Mouse (Mus musculus) midbrain, embryonic 16.5 days (tissue): ENCODE measurements around the gene Dhrs4. TPM values are rescaled to one million over a fixed set of nuclear protein-coding genes. Genes with fewer than 3 reads are reported as not detected.

Experiments used
- ATAC-seq: fragments of 200-750 bp; cut with Nextera tagmentation; 2 replicates; pipeline ENCODE4 v1.8.0; 2017; ENCODE audit warnings: moderate TSS enrichment
- H3K27ac ChIP-seq: fragments of 300-500 bp; sonication (generic); 2 replicates; pipeline ENCODE4 v1.5.1; 2014; ENCODE audit warnings: mild to moderate bottlenecking, low read length, mixed read lengths
- H3K27me3 ChIP-seq: fragments of 300-500 bp; sonication (generic); 2 replicates; pipeline ENCODE4 v1.6.1; 2014; ENCODE audit warnings: low read depth, low read length, mixed read lengths; ENCODE audit not compliant: control insufficient read depth, insufficient read depth
- H3K36me3 ChIP-seq: fragments of 300-500 bp; sonication (generic); 2 replicates; pipeline ENCODE4 v1.6.1; 2014; ENCODE audit warnings: mild to moderate bottlenecking, low read length, moderate library complexity, mixed read lengths; ENCODE audit not compliant: control insufficient read depth, insufficient read depth
- H3K4me1 ChIP-seq: fragments of 300-500 bp; sonication (generic); 2 replicates; pipeline ENCODE4 v1.6.1; 2014; ENCODE audit warnings: mild to moderate bottlenecking, low read length, mixed read lengths; ENCODE audit not compliant: control insufficient read depth, insufficient read depth
- H3K4me2 ChIP-seq: fragments of 300-500 bp; sonication (generic); 2 replicates; pipeline ENCODE4 v1.6.1; 2014; ENCODE audit warnings: mild to moderate bottlenecking, low read length, mixed read lengths
- H3K4me3 ChIP-seq: fragments of 300-500 bp; sonication (generic); 2 replicates; pipeline ENCODE4 v1.5.1; 2014; ENCODE audit warnings: low read depth, mild to moderate bottlenecking, low read length, moderate library complexity, mixed read lengths
- H3K9ac ChIP-seq: fragments of 300-500 bp; sonication (generic); 2 replicates; pipeline ENCODE4 v1.6.1; 2014; ENCODE audit warnings: low read depth, low read length, mixed read lengths
- H3K9me3 ChIP-seq: fragments of 300-500 bp; sonication (generic); replicated peaks from 2 replicates; pipeline ENCODE4 v1.6.1; 2014; ENCODE audit warnings: mild to moderate bottlenecking, low read length, mixed read lengths; ENCODE audit not compliant: control insufficient read depth, poor library complexity, severe bottlenecking
- WGBS: fragments of 180-500 bp; shearing (Covaris S2); extraction: QIAGEN DNeasy Blood & Tissue Kit; methylation state at CpG from one replicate; pipeline ENCODE4 v1.1.7; 2014; 5-methylcytosine and 5-hydroxymethylcytosine counted together
- polyA plus RNA-seq: library from polyadenylated mRNA; unstranded; fragments of >200 nt; fragmentation: Nextera tagmentation; extraction: Ambion mirVana; gene quantifications from 2 replicates; pipeline ENCODE4 v1.2.1, GENCODE M21; 2015

Dhrs4 gene
- 21.4 and 22.2 TPM in 2 replicates for polyA plus RNA-seq

DNA sequence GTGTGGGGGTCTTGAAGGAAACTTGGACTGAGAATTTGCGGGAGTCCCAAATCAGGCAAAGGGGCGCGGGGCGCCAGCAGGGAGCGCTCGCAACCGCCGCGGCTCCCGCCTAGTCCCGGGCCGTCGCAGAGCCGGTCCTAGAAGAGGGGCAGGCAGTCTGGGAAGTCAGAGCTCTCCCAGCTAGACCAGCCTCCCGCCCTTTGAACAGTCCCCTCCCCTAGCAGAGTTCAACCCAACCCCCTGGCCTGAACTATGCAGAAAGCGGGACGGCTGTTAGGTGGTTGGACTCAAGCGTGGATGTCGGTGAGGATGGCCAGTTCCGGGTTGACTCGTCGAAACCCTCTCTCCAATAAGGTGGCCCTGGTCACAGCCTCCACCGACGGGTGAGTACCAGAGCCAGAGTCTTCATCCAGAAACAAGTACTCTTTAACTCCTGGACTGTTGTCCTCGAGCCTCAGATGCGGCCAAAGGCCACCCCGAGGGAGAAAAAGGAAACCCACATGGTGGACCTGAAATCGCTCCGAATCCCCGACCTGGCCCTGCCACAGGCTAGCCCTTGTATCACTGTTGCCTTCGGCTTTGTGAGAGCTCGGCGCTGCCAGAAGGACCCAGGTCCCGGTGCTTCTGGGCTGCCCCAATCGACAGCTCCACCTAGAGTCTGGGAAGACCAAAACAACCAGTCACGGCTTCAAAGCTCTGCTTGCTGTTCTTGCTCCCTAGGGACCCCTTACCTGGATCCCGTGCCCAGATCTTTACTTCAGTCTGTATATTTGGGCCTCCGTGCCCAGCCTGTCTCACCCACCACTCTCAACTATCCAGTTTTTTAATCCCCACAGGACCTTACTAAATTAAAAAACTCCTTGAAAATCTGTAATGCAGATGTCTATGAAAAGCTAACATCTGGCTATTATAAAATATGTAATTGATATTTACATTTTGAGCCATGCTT lies at the start of gene Dhrs4:
Gene Dhrs4, plus strand, starts transcription at position 108 of the 949 bp plus-strand sequence.
- H3K9ac ChIP-seq, result peak within 1 kb of the TSS; percentile 49
- 1% methylated on average over 38 of the region's 38 CpGs for WGBS
- H3K27ac ChIP-seq, result peak within 1 kb of the TSS; percentile 5; the same call in 1 of the 2 replicates

DNA sequence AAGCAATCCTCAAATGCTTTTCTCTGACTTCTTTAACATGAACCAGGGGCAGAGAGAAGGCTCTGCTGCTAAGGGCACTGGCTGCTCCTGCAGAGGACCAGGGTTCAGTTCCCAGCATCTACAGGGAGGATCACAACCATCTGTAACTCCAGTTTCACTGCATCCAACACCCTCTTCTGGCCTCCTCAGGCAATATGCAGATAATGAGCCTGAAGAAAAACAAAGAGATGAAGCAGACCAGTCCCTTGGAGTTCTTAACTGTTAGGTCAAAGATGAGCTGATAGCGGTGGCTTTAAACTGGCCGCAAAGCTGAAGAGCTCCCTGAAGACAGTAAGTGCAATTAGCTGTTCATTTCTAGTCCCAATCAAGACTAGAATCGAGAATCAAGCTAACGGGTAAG lies 48.3 kb upstream of the Dhrs4 start:
- Histone ChIP-seq H3K27me3 (no peaks in the 10 kb centered on the region), H3K36me3 (no peaks in the 10 kb centered on the region), H3K4me1 (no peaks in the 10 kb centered on the region), H3K9me3 (no peaks in the 10 kb centered on the region), H3K27ac (no peak overlapping the region), H3K4me2 (no peak overlapping the region), H3K9ac (no peak overlapping the region), H3K4me3 (no peak overlapping the region)
- WGBS, result 93% methylated on average over 4 of the region's 4 CpGs
- ATAC-seq, result no peak

More for the DNA sequence above, at the start of gene Dhrs4:
- peak; percentile 85 for ATAC-seq
- H3K36me3 ChIP-seq, result no peaks in the 10 kb centered on the region
- H3K4me3 ChIP-seq, result peak within 1 kb of the TSS; percentile 44
- no peaks in the 10 kb centered on the region for H3K4me1 ChIP-seq
- no peaks in the 10 kb centered on the region for H3K27me3 ChIP-seq
- no peaks in the 10 kb centered on the region for H3K9me3 ChIP-seq
- peak within 1 kb of the TSS; percentile 56 for H3K4me2 ChIP-seq

- Histone ChIP-seq H3K4me1 (no peaks in the 10 kb centered on the region), H3K36me3 (no peaks in the 10 kb centered on the region), H3K27me3 (no peaks in the 10 kb centered on the region), H3K4me3 (no peak overlapping the region), H3K9me3 (no peaks in the 10 kb centered on the region), H3K27ac (no peak overlapping the region), H3K9ac (no peak overlapping the region), H3K4me2 (no peak overlapping the region)
- ATAC-seq, result no peak
- 86% methylated on average over 1 of the region's 1 CpGs for WGBS
Observed at GRCm38 (mm10) chr14:55433052-55433451, 45.5 kb upstream of the Dhrs4 start.

DNA sequence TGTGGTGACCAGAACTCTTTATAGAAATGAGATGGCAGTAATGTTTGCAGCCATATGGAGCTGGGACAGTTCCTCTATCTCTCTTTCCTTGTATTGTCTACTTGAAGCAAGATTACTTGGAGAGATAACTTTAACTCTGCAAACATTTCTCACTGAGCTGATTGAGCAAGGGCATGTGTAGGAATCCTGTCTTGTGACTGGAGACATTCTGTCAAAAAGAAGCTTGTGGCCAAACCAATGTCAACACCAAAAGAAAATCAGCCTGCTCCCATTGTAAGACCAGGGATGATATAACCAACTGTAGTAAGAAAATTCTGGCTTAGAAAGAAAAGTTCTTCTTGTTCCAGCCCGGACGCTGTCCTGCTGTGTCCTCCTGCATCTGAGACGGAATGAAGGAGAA lies 43.7 kb upstream of the Dhrs4 start:
- no peaks in the 10 kb centered on the region for H3K36me3 ChIP-seq
- H3K9me3 ChIP-seq, result no peaks in the 10 kb centered on the region
- WGBS, result 88% methylated on average over 3 of the region's 3 CpGs
- H3K27me3 ChIP-seq, result no peaks in the 10 kb centered on the region
- H3K4me1 ChIP-seq, result no peaks in the 10 kb centered on the region
- H3K4me2 ChIP-seq, result no peak overlapping the region
- H3K9ac ChIP-seq, result no peak overlapping the region
- no peak for ATAC-seq
- H3K27ac ChIP-seq, result no peak overlapping the region
- H3K4me3 ChIP-seq, result no peak overlapping the region

- no peak overlapping the region for H3K4me2 ChIP-seq
- no peak overlapping the region for H3K9ac ChIP-seq
- H3K27me3 ChIP-seq, result no peaks in the 10 kb centered on the region
- no peak for ATAC-seq
- H3K4me3 ChIP-seq, result no peak overlapping the region
- no peaks in the 10 kb centered on the region for H3K4me1 ChIP-seq
- no peaks in the 10 kb centered on the region for H3K9me3 ChIP-seq
- H3K36me3 ChIP-seq, result no peaks in the 10 kb centered on the region
- no peak overlapping the region for H3K27ac ChIP-seq
- 89% methylated on average over 8 of the region's 8 CpGs for WGBS
Observed at GRCm38 (mm10) chr14:55437118-55437517, 41.4 kb upstream of the Dhrs4 start.

DNA sequence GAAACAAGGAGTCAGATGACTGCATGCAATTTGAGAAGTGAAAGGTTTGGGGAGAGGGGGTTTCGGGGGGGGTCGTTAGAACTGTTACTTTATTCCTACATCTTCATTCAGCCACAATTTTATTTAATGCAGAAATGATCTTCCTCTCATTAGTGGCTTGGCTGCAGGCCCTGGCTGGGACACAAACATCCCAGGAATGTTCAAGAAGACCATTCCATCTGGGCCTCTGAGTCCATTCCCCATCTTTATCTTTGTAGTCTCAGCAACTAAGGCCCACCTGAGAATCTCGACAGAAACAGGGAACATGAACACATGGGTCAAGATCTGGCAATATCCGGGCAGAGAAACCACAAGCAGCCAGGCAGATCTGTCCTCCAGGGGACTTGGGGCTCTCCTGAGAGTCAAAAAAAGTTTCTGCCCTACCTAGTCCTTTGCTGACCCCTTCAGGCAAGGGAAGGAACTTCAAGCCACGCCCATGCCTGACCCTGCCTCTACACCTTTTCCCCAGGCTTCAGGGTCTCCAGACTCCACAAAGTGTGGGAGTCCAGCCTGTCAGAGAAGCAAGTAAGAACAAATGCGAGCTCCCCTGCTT lies 40.3 kb upstream of the Dhrs4 start:
- 35% methylated on average over 6 of the region's 6 CpGs for WGBS
- H3K27me3 ChIP-seq, result no peaks in the 10 kb centered on the region
- ATAC-seq, result no peak

GRCm38 (mm10) chr14:55457693-55458092 lies 20.9 kb upstream of the Dhrs4 start:
- ATAC-seq, result no peak
- Histone ChIP-seq H3K27me3 (no peaks in the 10 kb centered on the region), H3K4me2 (no peak overlapping the region), H3K27ac (no peak overlapping the region), H3K9ac (no peak overlapping the region), H3K36me3 (no peaks in the 10 kb centered on the region), H3K9me3 (no peaks in the 10 kb centered on the region; the same call in 1 of the 2 replicates), H3K4me3 (no peak overlapping the region), H3K4me1 (no peaks in the 10 kb centered on the region)
- WGBS, result 87% methylated on average over 2 of the region's 2 CpGs

More for the DNA sequence above, 40.3 kb upstream of the Dhrs4 start:
- H3K36me3 ChIP-seq, result no peaks in the 10 kb centered on the region
- no peak overlapping the region for H3K27ac ChIP-seq
- H3K4me2 ChIP-seq, result no peak overlapping the region
- no peak overlapping the region for H3K4me3 ChIP-seq
- H3K9ac ChIP-seq, result no peak overlapping the region
- H3K9me3 ChIP-seq, result no peaks in the 10 kb centered on the region
- no peaks in the 10 kb centered on the region for H3K4me1 ChIP-seq

GRCm38 (mm10) chr14:55458273-55458672 lies 20.3 kb upstream of the Dhrs4 start:
- 18% methylated on average over 10 of the region's 10 CpGs for WGBS
- H3K27me3 ChIP-seq, result no peaks in the 10 kb centered on the region
- ATAC-seq, result no peak
- no peaks in the 10 kb centered on the region for H3K4me1 ChIP-seq
- H3K9ac ChIP-seq, result no peak overlapping the region
- H3K36me3 ChIP-seq, result no peaks in the 10 kb centered on the region
- no peak overlapping the region for H3K4me3 ChIP-seq
- no peak overlapping the region for H3K4me2 ChIP-seq
- no peak overlapping the region for H3K27ac ChIP-seq
- H3K9me3 ChIP-seq, result no peaks in the 10 kb centered on the region; the same call in 1 of the 2 replicates

DNA sequence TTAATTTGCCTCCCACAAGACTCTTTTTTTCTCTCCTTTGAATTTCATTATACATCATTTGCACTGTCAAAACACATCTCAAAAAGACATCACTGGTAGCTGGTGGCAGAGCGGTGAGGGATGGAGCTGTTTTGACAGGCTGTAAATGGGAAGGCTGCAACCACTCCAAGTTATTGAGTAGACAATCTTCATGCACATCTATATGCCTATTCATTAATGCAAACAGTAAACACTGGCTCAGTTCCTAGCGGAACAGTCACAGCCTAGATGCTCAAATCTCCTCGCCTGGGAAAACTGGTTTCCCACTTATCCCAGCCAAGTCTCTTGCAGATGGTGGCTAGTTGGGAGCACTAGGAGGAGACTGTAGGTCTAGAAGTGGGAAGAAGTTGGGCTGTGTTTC lies 19.8 kb upstream of the Dhrs4 start:
- 93% methylated on average over 3 of the region's 3 CpGs for WGBS
- no peak overlapping the region for H3K9ac ChIP-seq
- no peaks in the 10 kb centered on the region for H3K27me3 ChIP-seq
- H3K4me1 ChIP-seq, result no peaks in the 10 kb centered on the region
- no peak overlapping the region for H3K27ac ChIP-seq
- H3K4me3 ChIP-seq, result no peak overlapping the region
- no peaks in the 10 kb centered on the region; the same call in 1 of the 2 replicates for H3K9me3 ChIP-seq
- no peak for ATAC-seq
- no peak overlapping the region for H3K4me2 ChIP-seq
- no peaks in the 10 kb centered on the region for H3K36me3 ChIP-seq
